Mouse (Mus musculus): ENCODE results near the gene Cep70.

GRCm38 (mm10) chr9:99304296-99304695 lies 61.1 kb downstream of the Cep70 start:
- no peak for TF ChIP-seq CTCF (IDR thresholded peaks at IDR 0.05 in 2 of 3, conservative IDR thresholded peaks at IDR 0.05 in 1 of 3; ENCODE audit: control insufficient read depth in 1 of 3, insufficient read depth in 1 of 3, low read depth in 2 of 3, low read length in 3 of 3, poor library complexity in 1 of 3, severe bottlenecking in 1 of 3)
- TF ChIP-seq MYC (IDR thresholded peaks at IDR 0.05; ENCODE audit: low read depth, low read length): no peak
- TF ChIP-seq NELFE (IDR thresholded peaks at IDR 0.05; ENCODE audit: low read depth, low read length): no peak
- no peak for TF ChIP-seq GATA1 (IDR thresholded peaks at IDR 0.05; ENCODE audit: low read depth, low read length)
- TF ChIP-seq ETS1 (IDR thresholded peaks at IDR 0.05; ENCODE audit: low read depth, low read length): no peak
